Mouse (Mus musculus): ENCODE data around the gene Slc22a21.
"Not testable (repeated sequence)": the region's sequence is repeated elsewhere in the genome, so short reads cannot be mapped to it uniquely, and the experiment has no call there.

Slc22a21 gene

DNA sequence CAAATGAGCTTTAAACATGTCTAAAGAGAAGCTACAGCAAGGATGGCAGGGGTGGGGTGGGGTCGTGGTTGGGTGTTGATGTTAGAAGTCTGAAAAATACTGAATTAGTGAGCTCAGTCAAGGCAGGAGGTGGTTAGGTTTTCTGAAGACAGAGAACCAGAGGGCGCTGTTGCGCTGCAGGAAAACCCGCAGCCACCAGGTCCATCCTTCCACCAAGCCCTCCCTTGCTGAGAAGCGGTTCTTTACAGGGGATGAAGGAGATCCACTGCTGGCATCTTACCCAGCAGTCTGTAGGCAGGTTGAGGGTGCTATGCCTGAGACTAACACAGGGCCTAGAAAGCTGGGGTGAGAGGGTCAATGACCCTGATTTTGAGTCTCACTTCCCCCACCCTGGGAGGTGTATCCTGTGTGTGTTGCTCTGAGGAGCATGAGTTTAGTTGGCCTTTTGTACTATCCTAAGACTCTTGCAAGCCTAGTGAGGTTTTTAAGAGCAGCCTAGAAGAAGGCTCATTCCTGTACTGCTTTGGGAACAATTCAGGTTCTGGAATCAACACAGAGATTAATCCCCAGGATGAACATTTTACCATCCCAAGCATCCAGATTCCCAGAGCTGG lies 22.1 kb upstream of the Slc22a21 start:
- no peak for DNase-seq (ENCODE audit: low spot score)

DNA sequence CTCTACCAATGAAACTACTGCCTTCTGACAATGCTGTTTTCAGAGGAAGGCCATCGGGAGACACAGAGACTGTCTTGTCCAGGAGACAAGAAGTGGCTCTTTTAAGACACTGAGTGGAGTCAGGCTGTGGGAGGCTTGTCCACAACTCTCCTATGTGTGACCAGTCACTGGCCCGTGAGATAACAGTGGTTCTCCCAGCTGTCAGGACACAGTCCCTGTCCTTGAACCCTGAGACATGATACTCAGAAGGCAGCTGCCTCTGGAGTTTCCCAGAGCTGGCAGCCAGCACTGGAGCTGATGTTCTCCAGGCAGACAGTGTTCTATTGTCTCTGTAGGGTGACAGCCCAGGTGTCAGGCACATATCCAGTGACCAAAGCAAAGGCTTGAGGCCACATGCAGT lies 17.5 kb upstream of the Slc22a21 start:
- DNase-seq (ENCODE audit: low spot score) = peak; percentile 78

DNA sequence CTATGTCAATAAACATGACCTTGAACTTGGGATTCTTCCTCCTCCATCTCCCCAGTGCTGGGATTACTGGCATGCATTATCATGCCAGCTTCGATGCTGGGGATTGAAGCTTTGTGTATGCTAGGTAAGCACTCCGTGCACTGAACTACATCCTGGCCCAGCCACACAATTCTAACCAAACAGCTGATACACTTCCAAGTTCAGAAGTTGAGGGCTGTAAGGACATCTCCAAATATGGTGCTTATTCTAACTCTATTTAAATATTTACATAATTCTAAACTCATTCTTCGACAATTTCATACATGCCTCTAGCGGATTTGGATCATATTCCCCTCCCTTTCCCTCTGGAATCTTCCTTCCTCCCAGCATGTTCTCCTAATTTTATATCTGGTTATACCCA lies 12.1 kb upstream of the Slc22a21 start:
- no peak for DNase-seq (ENCODE audit: low spot score)

DNA sequence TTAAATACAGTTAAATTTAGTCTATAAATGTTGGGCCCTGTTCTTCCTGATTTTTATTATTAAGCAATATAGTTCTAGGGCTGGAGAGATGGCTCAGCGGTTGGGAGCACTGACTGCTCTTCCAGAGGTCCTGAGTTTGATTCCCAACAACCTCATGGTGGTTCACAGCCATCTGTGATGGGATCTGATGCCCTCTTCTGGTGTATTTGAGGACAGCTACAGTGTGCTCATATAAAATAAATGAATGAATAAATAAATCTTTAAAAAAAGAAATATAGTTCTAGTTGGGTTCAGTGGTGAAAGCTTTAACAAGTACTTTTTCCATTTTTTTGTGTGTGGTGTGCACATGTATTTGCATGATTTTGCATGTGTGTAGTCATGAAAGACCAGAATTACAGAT lies 9.1 kb upstream of the Slc22a21 start:
- DNase-seq (ENCODE audit: low spot score) = no peak

DNA sequence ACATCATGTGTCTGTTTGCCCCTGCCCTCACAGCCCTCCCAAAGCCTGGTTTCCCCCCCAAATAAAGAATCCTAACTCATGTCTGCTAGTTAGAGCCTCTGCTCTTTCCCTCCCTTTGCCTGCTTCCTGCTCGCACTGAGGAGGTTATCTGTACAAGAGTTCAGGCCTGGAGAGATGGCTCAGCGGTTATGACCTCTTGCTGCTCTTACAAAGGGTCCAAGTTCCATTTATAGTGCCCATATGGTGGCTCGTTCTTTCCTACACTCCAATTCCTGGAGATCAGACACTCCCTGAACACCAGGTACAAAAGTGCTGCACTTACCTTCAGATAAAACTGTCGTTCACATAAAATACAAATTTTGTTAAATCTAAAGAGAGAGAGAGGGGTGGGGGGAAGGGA lies 7.9 kb upstream of the Slc22a21 start:
- DNase-seq (ENCODE audit: low spot score) = no peak

DNA sequence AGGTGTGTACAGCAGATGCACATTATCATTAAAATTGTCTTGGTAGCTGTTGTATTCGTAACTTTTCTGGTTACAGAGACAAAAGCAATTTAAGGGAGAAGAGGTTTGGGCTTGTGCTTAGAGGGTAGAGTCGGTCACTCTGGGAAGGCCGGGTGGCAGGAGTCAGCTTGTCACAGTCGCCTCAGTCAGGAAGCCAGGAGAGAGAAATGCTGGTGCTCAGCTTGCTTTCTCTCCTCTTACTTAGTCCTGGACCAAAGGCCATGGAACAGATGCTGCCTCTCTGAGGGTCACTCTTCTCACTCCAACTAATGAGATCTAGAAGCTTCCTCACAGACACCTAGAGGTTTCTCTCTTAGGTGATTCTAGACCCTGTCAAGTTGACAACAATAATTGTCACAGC lies 1.3 kb upstream of the Slc22a21 start:
- no peak for DNase-seq (ENCODE audit: low spot score)

DNA sequence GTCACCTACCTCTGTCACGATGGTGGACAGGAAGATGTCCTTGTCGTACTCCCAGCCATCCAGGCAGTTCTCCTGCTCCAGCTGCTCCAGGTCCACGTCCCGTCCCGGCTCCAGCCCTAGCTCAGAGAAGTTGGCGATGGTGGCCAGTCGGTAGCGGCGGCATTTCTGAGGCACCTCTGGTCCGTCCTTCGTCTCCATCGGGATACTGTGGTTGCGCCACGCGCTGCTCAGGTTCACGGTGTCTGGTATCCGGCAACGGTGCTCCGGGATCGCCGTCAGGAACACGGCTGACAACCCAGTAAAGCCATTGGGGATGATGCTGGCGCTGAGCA lies 710 bp downstream of the Slc22a21 start:
- not testable (repeated sequence) for DNase-seq (ENCODE audit: low spot score)

DNA sequence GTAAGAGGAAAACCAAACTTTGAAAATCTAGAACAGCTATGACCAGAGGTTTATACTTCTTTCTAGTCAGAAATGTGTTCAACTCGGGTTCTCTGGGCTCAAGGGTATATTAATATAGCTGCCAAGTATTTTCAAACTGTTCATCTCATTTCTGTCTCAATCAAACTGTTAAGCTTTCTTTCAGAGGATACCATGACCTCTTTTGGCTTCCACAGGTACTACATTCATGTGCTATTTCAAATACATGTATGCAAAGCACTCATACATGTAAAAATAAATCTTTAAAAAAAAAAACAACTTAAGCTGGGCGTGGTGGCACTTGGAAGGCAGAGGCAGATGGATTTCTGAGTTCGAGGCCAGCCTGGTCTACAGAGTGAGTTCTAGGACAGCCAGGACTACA lies 2.5 kb downstream of the Slc22a21 start:
- no peak for DNase-seq (ENCODE audit: low spot score)

DNA sequence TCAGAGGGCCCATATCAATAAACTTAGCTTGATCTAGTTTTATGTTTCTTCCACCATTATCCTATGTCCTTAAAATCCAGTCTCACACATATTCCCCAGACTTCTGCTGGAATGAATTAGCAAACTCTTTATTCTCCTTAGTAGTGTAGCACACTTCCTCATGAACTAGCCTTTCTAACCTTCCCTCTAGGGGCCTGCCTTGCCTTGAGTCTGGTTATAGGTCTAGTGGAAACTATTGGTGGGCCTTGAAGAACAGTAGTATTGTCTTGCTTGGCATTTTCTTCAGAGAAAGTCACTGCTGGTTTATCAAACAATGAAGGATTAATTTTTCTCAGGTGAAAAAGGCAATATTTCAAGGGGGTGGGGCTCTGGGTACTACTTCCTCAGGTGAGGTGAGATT lies 4.6 kb downstream of the Slc22a21 start:
- no peak for DNase-seq (ENCODE audit: low spot score)

DNA sequence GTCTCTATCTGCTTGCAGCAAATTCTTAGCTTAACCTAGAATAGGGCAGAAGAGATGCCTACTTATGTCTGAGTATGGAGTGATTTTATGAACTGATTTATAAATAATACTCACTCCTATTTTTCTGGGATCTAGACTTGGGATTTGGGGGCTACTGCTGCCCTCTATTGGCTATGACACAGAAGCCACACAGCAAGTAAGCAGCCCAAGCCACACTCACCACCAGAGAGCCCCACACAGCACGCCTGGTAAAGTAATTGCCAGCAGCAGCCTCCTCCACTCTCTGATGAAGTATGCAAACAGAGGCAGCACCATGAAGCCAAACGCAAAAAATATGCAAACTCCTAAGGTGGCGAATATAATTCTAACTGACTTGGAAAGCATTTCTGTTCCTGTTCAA lies 21.1 kb downstream of the Slc22a21 start:
- DNase-seq (ENCODE audit: low spot score) = peak; percentile 16

DNA sequence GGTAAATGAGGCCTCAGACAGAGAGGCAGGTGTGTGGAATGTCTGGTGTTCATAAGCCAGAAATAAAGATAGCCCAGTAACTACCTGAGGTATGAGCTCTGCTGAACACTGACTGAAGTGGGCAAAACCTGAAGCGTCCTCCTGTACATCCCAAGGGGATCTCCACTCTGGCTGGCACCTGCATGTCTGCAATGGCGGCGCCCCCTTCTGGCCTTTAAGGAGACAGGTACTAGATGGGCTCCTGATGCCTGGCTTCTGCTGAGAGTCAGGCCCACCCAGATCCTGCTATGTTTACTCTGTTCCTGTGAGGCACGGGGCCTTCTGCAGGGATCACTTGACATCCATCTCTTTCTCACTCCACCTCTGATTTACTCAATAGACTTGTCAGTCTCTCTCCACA lies 22.0 kb downstream of the Slc22a21 start:
- peak; percentile 19 for DNase-seq (ENCODE audit: low spot score)

DNA sequence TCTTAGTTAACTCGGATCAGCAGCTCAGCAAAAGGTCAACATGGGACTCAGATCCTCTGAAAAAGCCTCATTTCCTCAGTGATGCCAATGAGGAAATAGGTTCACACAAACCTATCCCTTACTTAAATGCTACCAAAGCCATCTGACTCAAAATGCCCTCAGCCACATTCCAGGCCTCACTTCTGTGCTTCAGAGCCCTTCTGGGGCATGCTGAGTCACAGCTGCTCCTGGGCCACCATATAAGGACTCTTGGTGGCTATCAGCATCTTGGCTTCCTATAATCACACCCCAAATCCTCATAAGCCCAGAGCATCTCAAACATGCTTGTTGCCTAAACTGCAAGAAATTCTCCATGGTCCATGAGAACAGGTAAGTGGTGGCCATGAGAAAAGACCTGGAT lies 23.5 kb downstream of the Slc22a21 start:
- no peak for DNase-seq (ENCODE audit: low spot score)

DNA sequence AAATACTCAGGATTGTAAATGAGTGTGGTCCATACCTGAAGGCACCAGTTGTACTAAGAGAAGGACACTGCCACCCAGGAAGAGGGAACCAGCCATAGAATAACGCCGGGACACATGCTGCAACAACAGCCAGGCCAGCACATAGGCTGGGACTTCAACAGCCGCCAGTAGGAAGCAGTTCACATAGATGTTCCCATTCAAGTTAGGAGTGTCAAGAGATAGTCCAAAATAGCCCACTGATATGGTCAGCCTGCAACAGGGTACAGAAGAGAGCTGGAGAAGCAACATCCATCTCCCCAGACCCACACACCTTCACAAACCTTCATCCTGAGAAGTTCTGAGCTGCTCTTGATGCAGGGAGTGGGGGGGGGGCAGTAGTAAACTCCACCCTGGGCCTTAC lies 25.5 kb downstream of the Slc22a21 start:
- no peak for DNase-seq (ENCODE audit: low spot score)

DNA sequence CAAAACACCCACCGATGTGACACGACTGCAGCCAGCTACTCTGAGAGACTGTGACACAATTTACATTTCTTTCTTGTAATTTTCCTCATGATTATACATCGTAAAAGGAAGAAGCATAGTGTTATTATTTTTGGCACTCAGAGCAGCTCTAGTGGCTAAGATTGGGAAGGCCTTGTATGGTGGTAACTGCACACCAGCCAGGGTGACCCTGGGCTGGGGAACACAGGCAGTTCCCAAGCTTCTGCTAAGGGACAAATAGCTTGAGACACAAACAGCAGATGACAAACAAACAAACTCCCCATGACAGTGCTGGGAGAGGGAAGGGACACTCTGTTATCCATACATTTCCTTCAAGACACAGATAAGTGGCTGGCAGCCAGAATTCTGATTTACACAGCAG lies 30.0 kb downstream of the Slc22a21 start:
- not testable (repeated sequence) for DNase-seq (ENCODE audit: low spot score)

DNA sequence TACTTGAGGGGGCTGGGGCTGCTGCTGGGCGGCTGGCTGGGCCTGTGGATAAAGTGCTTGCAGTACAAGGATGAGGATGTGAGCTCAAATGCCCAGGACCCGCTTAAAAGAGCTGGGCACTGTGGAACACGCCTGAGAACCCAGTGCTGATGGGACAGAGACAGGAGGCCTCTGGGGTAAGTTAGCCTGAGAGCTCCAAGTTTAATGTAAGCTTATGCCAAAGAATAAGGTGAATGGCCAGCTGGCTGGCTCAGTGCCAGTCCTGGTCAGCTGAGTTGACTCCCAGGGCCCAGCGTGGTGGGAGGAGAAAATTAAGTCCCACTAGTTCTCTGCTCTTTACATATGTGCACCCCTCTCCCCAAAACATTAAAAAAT lies 48.2 kb downstream of the Slc22a21 start:
- not testable (repeated sequence) for DNase-seq (ENCODE audit: low spot score)

DNA sequence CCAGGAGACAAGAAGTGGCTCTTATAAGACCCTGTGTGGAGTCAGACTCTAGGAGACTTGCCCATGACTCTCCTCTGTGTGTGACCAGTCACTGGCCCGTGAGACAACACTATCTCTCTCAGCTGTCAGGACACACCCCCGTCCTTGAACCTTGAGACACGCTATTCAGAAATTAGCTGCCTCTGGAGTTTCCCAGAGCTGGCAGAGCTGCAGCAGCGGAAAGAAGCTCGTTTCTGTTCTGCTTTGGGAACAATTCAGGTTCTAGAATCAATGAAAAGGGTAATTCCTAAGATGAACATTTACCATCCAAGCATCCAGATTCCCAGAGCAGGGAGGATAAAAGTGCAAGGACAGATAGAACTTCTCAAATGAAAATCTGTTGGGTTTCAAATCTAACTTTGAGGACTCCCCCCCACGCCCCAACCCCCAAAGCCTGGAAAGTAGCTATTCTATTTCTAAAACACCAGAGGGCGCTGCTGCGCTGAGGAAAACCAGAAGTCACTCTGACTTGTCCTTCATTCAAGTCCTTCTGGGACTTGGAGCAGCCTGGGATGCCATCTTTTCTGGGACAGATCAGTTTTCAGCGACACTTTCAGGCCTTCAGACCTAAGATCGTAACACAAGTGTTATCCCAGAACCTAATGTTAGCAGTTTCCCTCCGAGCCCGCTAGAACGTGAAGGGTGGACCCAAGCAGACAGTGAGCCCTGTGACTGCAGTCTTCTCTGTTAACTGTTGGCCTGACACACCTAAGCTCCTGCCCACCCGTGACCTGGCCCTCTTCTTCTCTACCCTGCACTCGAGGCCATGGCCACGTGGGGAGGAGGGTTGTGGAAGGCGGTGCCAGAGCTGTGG lies 48.8 kb downstream of the Slc22a21 start:
- DNase-seq (ENCODE audit: low spot score) = peak; percentile 41

DNA sequence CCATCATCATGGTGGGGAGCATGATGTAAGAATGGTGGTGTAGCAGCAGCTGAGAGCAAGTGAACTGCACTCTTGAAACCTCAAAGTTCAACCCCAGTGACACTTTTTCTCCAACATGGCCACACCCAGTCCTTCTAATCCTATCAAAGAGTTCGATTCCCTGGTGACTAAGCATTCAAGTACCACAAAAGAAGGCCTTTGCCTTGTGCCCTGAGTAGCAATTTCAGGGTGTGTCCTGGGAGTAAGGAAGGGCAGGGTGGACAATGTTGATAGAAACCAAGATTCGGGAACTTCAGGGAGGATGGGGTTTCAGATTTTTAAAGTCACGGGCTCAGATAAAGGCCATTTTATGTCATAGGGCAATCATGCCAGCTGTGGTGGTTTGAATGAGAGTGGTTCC lies 50.4 kb downstream of the Slc22a21 start:
- DNase-seq (ENCODE audit: low spot score) = no peak

DNA sequence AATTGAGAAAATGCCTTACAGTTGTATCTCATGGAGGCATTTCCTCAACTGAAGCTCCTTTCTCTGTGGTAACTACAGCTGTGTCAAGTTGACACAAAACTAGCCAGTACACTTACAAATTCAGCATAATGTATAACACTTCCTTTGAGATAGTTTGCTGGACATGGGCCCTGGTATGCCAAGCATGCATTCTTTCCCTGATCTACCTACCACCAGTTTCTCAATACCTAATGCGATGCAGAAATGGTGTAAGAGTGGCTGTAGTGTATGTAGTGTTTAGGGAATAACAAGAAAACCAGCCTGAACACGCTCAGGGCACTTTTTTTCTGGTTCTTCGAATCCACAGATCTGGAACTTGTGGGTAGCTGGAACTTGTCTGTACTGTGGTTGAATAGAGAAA lies 51.5 kb downstream of the Slc22a21 start:
- no peak for DNase-seq (ENCODE audit: low spot score)

DNA sequence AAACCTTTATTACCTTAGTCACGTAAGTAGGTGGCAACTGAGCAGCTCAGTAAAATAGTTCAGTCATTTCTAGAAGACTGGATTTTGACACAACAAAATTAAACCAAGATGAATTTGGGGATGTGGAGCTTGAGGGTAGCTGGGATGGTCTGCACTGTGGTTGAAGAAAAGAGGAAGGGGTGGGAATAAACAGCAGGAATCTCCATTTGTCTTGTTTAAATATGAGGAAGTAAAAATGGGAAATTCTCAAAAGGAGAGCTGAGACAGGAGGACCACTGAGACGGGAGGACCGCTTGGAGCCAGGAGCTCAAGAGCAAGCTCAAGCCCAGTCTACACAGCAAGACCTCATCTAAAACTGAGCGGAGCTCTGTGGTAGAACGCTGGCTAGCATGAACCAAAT lies 53.8 kb downstream of the Slc22a21 start:
- DNase-seq (ENCODE audit: low spot score) = no peak

DNA sequence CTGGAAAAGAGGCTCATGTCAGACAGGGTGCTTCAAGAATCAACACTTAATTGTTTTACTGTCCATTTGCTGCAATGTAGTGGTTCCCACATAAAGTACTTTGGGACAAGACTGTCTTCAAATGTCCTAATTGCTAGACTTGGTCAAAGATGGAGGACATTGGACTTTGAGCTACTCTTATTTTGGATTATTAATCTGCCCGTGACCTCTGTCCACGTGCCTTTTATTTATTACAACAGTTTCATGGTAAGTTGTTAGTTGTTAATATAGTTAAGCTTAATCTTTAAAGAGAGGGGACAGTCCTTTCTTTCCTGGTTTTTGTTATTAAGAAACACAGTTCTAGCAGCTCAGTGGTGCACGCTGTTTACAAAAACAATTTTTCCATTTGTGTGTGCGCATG lies 61.3 kb downstream of the Slc22a21 start:
- no peak for DNase-seq (ENCODE audit: low spot score)

DNA sequence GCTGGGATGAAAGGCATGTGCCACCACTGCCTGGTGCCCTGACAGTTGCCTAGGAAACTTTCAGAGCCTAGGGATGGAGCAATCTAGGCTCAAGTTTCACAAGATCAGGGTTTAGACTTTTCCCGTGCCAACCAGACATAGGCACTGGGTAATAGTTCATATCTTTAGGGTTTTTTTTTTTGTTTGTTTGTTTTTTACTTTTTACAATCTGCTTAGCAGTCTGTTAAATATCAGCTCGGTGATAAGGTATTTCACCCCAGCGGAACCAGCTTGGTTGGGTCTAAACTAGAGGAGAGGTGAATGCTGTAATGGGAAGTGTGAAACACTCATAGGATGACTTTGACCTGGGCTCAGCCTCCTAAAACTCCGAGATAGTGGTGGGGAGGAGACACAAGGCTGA lies 69.1 kb downstream of the Slc22a21 start:
- no peak for DNase-seq (ENCODE audit: low spot score)

DNA sequence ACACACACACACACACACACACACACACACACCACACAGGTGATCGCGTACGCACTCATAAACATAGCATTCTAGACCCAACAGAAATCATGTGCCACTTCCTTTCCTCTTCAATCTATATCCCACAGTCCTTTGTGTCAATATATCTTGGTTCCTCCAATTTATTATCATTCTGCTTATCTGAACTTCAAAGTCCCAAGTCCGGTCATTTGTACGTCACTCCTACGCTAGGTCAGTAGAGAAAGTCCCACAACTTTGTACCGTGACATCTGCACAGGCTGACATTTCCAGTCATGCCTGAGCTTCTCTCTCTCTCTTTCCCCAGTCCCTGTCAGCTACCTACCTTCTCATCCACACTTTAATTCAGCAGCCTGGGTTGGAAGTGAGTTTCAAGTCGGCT lies 71.4 kb downstream of the Slc22a21 start:
- no peak for DNase-seq (ENCODE audit: low spot score)

DNA sequence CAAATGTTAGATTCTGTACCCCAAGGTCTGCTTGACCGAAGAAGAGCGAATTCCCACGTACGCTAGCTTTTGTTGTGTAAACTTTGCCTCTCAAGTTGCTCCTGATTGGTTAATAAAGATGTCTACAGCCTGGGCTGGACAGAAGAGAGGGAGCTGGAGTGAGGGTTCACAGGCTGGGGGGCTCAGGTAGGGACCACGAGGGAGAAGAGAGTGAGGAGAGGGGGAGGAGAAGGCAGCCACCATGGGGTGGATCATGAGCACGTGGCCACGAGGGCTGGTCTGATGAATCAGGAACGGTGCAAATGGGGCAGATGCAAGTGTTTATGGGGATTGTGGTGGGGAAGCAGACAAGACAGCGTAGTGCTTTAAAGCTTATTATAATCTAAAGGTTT lies 75.6 kb downstream of the Slc22a21 start:
- no peak for DNase-seq (ENCODE audit: low spot score)

All from testis, postnatal 14 days (tissue).